Mouse (Mus musculus): Measurements from ENCODE around the gene Farsa.

- TF ChIP-seq CTCF (IDR thresholded peaks at IDR 0.05; ENCODE audit: low read depth, low read length) = no peak
- no peak for TF ChIP-seq POLR2A (IDR thresholded peaks at IDR 0.05; ENCODE audit: extremely low read depth, insufficient read depth, low read length)
These were observed 17.4 kb upstream of the Farsa start for GRCm38 (mm10) chr8:84839411-84839810.

Measured in liver, adult 2 months (tissue).